Mouse (Mus musculus): ENCODE results near the gene Bnipl.

DNA sequence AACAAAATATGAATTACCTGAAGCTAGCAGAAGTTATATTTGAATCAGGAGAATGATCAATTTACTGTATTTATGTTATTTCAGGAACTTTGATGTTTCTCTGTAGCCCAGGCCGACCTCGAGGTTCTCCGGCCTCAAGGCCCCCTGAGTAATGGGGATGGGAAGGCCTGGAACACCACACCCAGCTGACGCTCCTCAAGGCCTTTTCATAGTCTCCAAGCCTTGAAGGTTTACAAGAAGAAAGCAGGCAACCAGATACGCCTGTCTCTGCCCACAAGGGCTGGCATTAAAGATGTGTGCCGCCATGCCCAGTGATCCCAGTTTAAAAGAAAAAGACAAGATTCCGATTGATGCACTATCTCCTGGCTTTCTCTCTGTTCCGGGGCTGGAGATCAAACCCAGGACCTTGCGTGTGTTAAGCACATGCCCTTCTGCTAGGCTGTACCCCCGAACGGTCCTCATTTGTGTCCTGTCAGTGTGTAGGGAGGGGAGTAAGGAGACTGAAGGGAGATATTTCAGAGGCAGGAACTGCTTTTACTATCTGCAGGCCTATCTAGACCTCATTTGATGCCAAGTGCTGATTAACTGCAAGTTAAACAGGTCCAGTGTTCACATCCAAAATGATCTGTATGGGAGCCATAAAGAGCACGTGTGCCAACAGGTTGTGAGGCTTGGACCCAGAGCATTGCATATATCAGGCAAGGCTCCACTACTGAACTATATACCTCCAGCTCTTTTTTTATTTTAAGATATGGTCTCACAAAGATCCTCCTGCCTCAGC, 33.7 kb upstream of the Bnipl start:
- TF ChIP-seq CTCF (IDR thresholded peaks at IDR 0.05; ENCODE audit: borderline replicate concordance, insufficient read depth, low read length) (no peak), POLR2A (IDR thresholded peaks at IDR 0.05; ENCODE audit: low read depth, low read length) (no peak)

All from embryonic fibroblast, embryonic 13.5 days (primary cell).